In genomic region chr7:84128661-84129060, GRCm38 (mm10) we compare ENCODE assay signal across 11 mouse cellular contexts. TPM values are rescaled to one million over a fixed set of nuclear protein-coding genes. Genes with fewer than 3 reads are reported as not detected.
DNase-seq lines count a peak whose midpoint lies in the region; ATAC-seq and TF ChIP-seq lines count a peak whose summit lies in the region.
"Had no signal": no experiment of that assay in that cellular context is flagged by ENCODE, and none has a peak within 500 bp of the region (broad histone marks: within the 10 kb centered on the region; RNA-seq: fewer than 3 reads in every experiment).

No protein-coding gene starts in this region.

- no peak overlapping the region for H3ac ChIP-seq in C2C12 (ENCODE audit: control insufficient read depth, insufficient read length, low read depth)

- peaks cover 89% of the 10 kb centered on the region for H3K79me3 ChIP-seq in C2C12 (ENCODE audit: low read depth)

- no peak overlapping the region for H3K4me3 ChIP-seq in C2C12 (ENCODE audit: insufficient read depth, poor library complexity, severe bottlenecking)
- H3K4me3 ChIP-seq in heart, embryonic 12.5 days: no peak overlapping the region
- H3K4me3 ChIP-seq in limb, embryonic 12.5 days (replicated peaks): no peak overlapping the region
- H3K4me3 ChIP-seq: hindbrain, embryonic 15.5 days had no signal

- peaks cover 100% of the 10 kb centered on the region for H3K79me2 ChIP-seq in C2C12 (ENCODE audit: control insufficient read depth, insufficient read depth)

- H3K36me3 ChIP-seq in C2C12 (ENCODE audit: control insufficient read depth, insufficient read depth): peaks cover 4% of the 10 kb centered on the region
- no peaks in the 10 kb centered on the region for H3K36me3 ChIP-seq in heart, embryonic 12.5 days
- no peaks in the 10 kb centered on the region for H3K36me3 ChIP-seq in limb, embryonic 12.5 days
- H3K36me3 ChIP-seq: hindbrain, embryonic 15.5 days had no signal

- no peaks in the 10 kb centered on the region for H3K9me3 ChIP-seq in heart, embryonic 12.5 days (replicated peaks)
- no peaks in the 10 kb centered on the region for H3K9me3 ChIP-seq in limb, embryonic 12.5 days
- H3K9me3 ChIP-seq: hindbrain, embryonic 15.5 days had no signal

- peak; percentile 86 for ATAC-seq in heart, embryonic 12.5 days (ENCODE audit: insufficient number of reproducible peaks, low FRiP score)
- ATAC-seq in limb, embryonic 12.5 days (ENCODE audit: insufficient number of reproducible peaks, insufficient read depth, low FRiP score, low TSS enrichment, low read depth): peak; percentile 55; the same call in 1 of the 2 replicates
- ATAC-seq: midbrain, embryonic 16.5 days had no signal

- peak; percentile 34 for DNase-seq in adrenal gland, adult 2 months
- DNase-seq in adrenal gland, postnatal 10 days: no peak
- DNase-seq in thymus, postnatal 10 days (ENCODE audit: low spot score in 2 of 2): no peak
- no peak for DNase-seq in thymus, postnatal 0 days (ENCODE audit: low spot score)
- DNase-seq in layer of hippocampus, adult 9-11 months: no peak
- DNase-seq: adrenal gland, postnatal 25 days had no signal

- H3K27ac ChIP-seq in heart, embryonic 12.5 days (ENCODE audit: poor library complexity, severe bottlenecking): peak overlapping the region; percentile 96
- H3K27ac ChIP-seq in limb, embryonic 12.5 days: peak overlapping the region; percentile 41; the same call in 1 of the 2 replicates
- H3K27ac ChIP-seq: hindbrain, embryonic 15.5 days had no signal

- no peak overlapping the region for H3K9ac ChIP-seq in heart, embryonic 12.5 days
- no peak overlapping the region for H3K9ac ChIP-seq in limb, embryonic 12.5 days (replicated peaks)
- H3K9ac ChIP-seq: hindbrain, embryonic 15.5 days had no signal

- H3K27me3 ChIP-seq in C2C12 (ENCODE audit: control insufficient read depth, insufficient read depth, insufficient read length): no peaks in the 10 kb centered on the region
- no peaks in the 10 kb centered on the region for H3K27me3 ChIP-seq in heart, embryonic 12.5 days (replicated peaks)
- H3K27me3 ChIP-seq in limb, embryonic 12.5 days: no peaks in the 10 kb centered on the region
- H3K27me3 ChIP-seq: hindbrain, embryonic 15.5 days had no signal

- 34% methylated on average over 8 of the region's 8 CpGs for WGBS in heart, embryonic 12.5 days
- 67% methylated on average over 8 of the region's 8 CpGs for WGBS in limb, embryonic 12.5 days

- H3K4me2 ChIP-seq in heart, embryonic 12.5 days: peak overlapping the region; percentile 45
- H3K4me2 ChIP-seq in limb, embryonic 12.5 days: no peak overlapping the region
- H3K4me2 ChIP-seq: hindbrain, embryonic 15.5 days had no signal

- H3K4me1 ChIP-seq in heart, embryonic 12.5 days (replicated peaks): peaks cover 76% of the 10 kb centered on the region
- peaks cover 44% of the 10 kb centered on the region for H3K4me1 ChIP-seq in limb, embryonic 12.5 days (replicated peaks)

- no peak for TF ChIP-seq CTCF in C2C12 (IDR thresholded peaks at IDR 0.05; ENCODE audit: control insufficient read depth, insufficient read depth, insufficient read length)

TF ChIP-seq in C2C12, 6 proteins besides CTCF, POLR2A, EP300 and RAD21:
- TF ChIP-seq MYOD1 (IDR thresholded peaks at IDR 0.05; ENCODE audit: control insufficient read depth, insufficient read length, low read depth) (no peak), CEBPB (IDR thresholded peaks at IDR 0.05; ENCODE audit: low read depth) (no peak), FOSL1 (IDR thresholded peaks at IDR 0.05; ENCODE audit: insufficient read depth, low read length, poor library complexity, severe bottlenecking) (no peak), MAX (IDR thresholded peaks at IDR 0.05) (no peak), USF1 (IDR thresholded peaks at IDR 0.05; ENCODE audit: low read depth) (peak; percentile 75), MYOG (IDR thresholded peaks at IDR 0.05; ENCODE audit: control insufficient read depth, extremely low read depth, insufficient read length) (no peak)

RNA-seq across cellular contexts. Expression of gene Abhd17c, which starts 23.0 kb away (rescaled TPM):
- total RNA-seq in adrenal gland, adult 2 months (2021): 10 to 100 TPM; 31.0 to 32.1 TPM
- polyA plus RNA-seq in adrenal gland, adult 2 months (2012; rRNA removed): 43.7 and 45.6 TPM in 2 replicates
- 10 to 100 TPM; 42.0 to 43.7 TPM for total RNA-seq in adrenal gland, postnatal 10 days (2021)
- 32.9 TPM for polyA plus RNA-seq in C2C12 (2012; fragmentation: generic; extraction: Trizol)
- 69.5 and 77.4 TPM in 2 replicates for polyA plus RNA-seq in heart, embryonic 12.5 days (2016; fragmentation: Nextera tagmentation; extraction: Ambion mirVana)
- 52.9 and 74.1 TPM in 2 replicates for polyA plus RNA-seq in limb, embryonic 12.5 days (2016; fragmentation: Nextera tagmentation; extraction: Ambion mirVana)
- polyA plus RNA-seq in thymus, postnatal 0 days (2015; fragmentation: Nextera tagmentation; extraction: Ambion mirVana): 38.6 and 46.5 TPM in 2 replicates

RNA-seq across cellular contexts. Expression of gene Cemip, which starts 42.4 kb away (rescaled TPM):
- total RNA-seq in adrenal gland, adult 2 months (2021): 1 to 10 TPM; 1.0 to 1.6 TPM
- polyA plus RNA-seq in adrenal gland, adult 2 months (2012; rRNA removed): 0.27 and 0.47 TPM in 2 replicates
- total RNA-seq in adrenal gland, postnatal 10 days (2021): 1 to 10 TPM; 1.7 to 1.8 TPM
- polyA plus RNA-seq in C2C12 (2012; fragmentation: generic; extraction: Trizol): 1.0 TPM
- polyA plus RNA-seq in heart, embryonic 12.5 days (2016; fragmentation: Nextera tagmentation; extraction: Ambion mirVana): 1.0 and 1.1 TPM in 2 replicates
- 0.05 and 0.17 TPM in 2 replicates for polyA plus RNA-seq in limb, embryonic 12.5 days (2016; fragmentation: Nextera tagmentation; extraction: Ambion mirVana)
- polyA plus RNA-seq in thymus, postnatal 0 days (2015; fragmentation: Nextera tagmentation; extraction: Ambion mirVana): 0.03 TPM in 1 of 2 replicates, not detected in the other
